Comparison of ENCODE assay signal across 8 mouse cellular contexts in the genomic region with DNA sequence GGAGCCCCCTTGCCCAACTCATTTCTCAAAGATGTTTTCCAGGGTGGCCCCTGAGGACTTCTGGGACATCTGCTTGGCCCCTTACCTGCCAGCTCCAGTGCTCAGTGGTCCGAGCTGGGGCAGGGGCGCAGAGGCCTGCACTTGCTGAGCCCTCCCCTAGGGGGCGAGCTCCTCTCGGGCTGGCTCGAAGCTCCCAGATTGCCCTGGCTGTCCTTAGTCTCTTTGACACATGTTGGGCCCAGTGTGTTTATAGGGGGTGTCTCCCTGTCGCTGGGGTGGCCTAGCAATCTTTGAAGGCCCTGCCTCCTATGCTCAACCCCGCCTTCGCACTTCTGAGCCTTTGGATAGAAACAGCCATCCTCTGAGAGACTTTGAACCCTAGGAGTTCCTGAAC. TPM values are rescaled to one million over a fixed set of nuclear protein-coding genes. Genes with fewer than 3 reads are reported as not detected.
A peak's percentile ranks its signal among the peaks of the same experiment; 100 is the strongest.
DNase-seq lines count a peak whose midpoint lies in the region; ATAC-seq and TF ChIP-seq lines count a peak whose summit lies in the region.

No protein-coding gene starts in this region.

- no peak overlapping the region for H3K4me3 ChIP-seq in forebrain, postnatal 0 days (ENCODE audit: low read depth, low read length)
- H3K4me3 ChIP-seq in intestine, embryonic 14.5 days (ENCODE audit: low read depth, low read length): peak overlapping the region; percentile 56
- peak overlapping the region; percentile 49; the same call in 1 of the 2 replicates for H3K4me3 ChIP-seq in liver, embryonic 15.5 days (replicated peaks)

- peak; percentile 63 to 72 for DNase-seq in layer of hippocampus, postnatal 10 days (ENCODE audit: low spot score in 2 of 2)
- DNase-seq in layer of hippocampus, postnatal 14 days (ENCODE audit: low spot score in 2 of 2): no peak
- DNase-seq in cerebellum, adult 11-12 months: peak; percentile 54
- peak; percentile 70 for DNase-seq in forebrain, postnatal 0 days
- DNase-seq in intestine, embryonic 14.5 days (ENCODE audit: low spot score): peak; percentile 85
- DNase-seq in neural tube, embryonic 10.5 days (ENCODE audit: extremely low spot score, low spot score): peak; percentile 82
- DNase-seq in thymus, postnatal 36 days: peak; percentile 64 to 68

- peaks cover 27% of the 10 kb centered on the region for H3K27me3 ChIP-seq in forebrain, postnatal 0 days (ENCODE audit: insufficient read depth, low read length)
- H3K27me3 ChIP-seq in intestine, embryonic 14.5 days (replicated peaks; ENCODE audit: control insufficient read depth, insufficient read depth, low read length): peaks cover 37% of the 10 kb centered on the region
- peaks cover 91% of the 10 kb centered on the region for H3K27me3 ChIP-seq in liver, embryonic 15.5 days

- peaks cover 8% of the 10 kb centered on the region for H3K4me1 ChIP-seq in forebrain, postnatal 0 days (ENCODE audit: insufficient read depth)
- peaks cover 45% of the 10 kb centered on the region for H3K4me1 ChIP-seq in intestine, embryonic 14.5 days (replicated peaks; ENCODE audit: control insufficient read depth, insufficient read depth, low read length)
- peaks cover 38% of the 10 kb centered on the region for H3K4me1 ChIP-seq in liver, embryonic 15.5 days (replicated peaks)

- no peaks in the 10 kb centered on the region for H3K9me3 ChIP-seq in forebrain, postnatal 0 days (ENCODE audit: low read length)
- H3K9me3 ChIP-seq in intestine, embryonic 14.5 days (ENCODE audit: control insufficient read depth, low read length): no peaks in the 10 kb centered on the region
- no peaks in the 10 kb centered on the region for H3K9me3 ChIP-seq in liver, embryonic 15.5 days (replicated peaks)

- no peak overlapping the region for H3K27ac ChIP-seq in forebrain, postnatal 0 days (ENCODE audit: low read depth, low read length)
- H3K27ac ChIP-seq in intestine, embryonic 14.5 days (ENCODE audit: low read depth): peak overlapping the region; percentile 64
- 0 out of 2 replicates have a peak overlapping the region, but pooled peaks have one; percentile 29 for H3K27ac ChIP-seq in liver, embryonic 15.5 days (replicated peaks)

- peak; percentile 79 for TF ChIP-seq CTCF in forebrain, postnatal 0 days (IDR thresholded peaks at IDR 0.05; ENCODE audit: low read depth)

- H3K36me3 ChIP-seq in forebrain, postnatal 0 days (ENCODE audit: insufficient read depth): no peaks in the 10 kb centered on the region
- no peaks in the 10 kb centered on the region for H3K36me3 ChIP-seq in intestine, embryonic 14.5 days (ENCODE audit: control insufficient read depth, insufficient read depth, low read length)
- no peaks in the 10 kb centered on the region for H3K36me3 ChIP-seq in liver, embryonic 15.5 days (replicated peaks)

- H3K9ac ChIP-seq in forebrain, postnatal 0 days: no peak overlapping the region
- peak overlapping the region; percentile 59; the same call in 1 of the 2 replicates for H3K9ac ChIP-seq in intestine, embryonic 14.5 days (ENCODE audit: low read length)
- H3K9ac ChIP-seq in liver, embryonic 15.5 days: no peak overlapping the region

- peak overlapping the region; percentile 98 for H3K4me2 ChIP-seq in forebrain, postnatal 0 days (ENCODE audit: low read depth)
- H3K4me2 ChIP-seq in intestine, embryonic 14.5 days (ENCODE audit: low read length): peak overlapping the region; percentile 99
- peak overlapping the region; percentile 67 for H3K4me2 ChIP-seq in liver, embryonic 15.5 days

- ATAC-seq in forebrain, postnatal 0 days: 0 out of 2 replicates have a peak, but pooled peaks have one; percentile 19
- ATAC-seq in intestine, embryonic 14.5 days (replicated peaks; ENCODE audit: low FRiP score, low TSS enrichment, low read depth): peak; percentile 61
- peak; percentile 24 for ATAC-seq in liver, embryonic 15.5 days (ENCODE audit: insufficient read depth)

- WGBS in forebrain, postnatal 0 days: 8% methylated on average over 8 of the region's 8 CpGs
- 6% methylated on average over 8 of the region's 8 CpGs for WGBS in intestine, embryonic 14.5 days
- WGBS in liver, embryonic 15.5 days (ENCODE audit: insufficient replicate concordance): 6% methylated on average over 8 of the region's 8 CpGs

RNA-seq across cellular contexts. Expression of a gene that starts 5.6 kb away (rescaled TPM):
- 10 to 100 TPM; 49.2 to 51.2 TPM for total RNA-seq in layer of hippocampus, postnatal 10 days (2021)
- 10 to 100 TPM; 59.1 to 59.4 TPM for total RNA-seq in layer of hippocampus, postnatal 14 days (2021)
- 36.1 and 38.6 TPM in 2 replicates for total RNA-seq in forebrain, postnatal 0 days (2014; rRNA removed)
- 21.7 and 26.1 TPM in 2 replicates for polyA plus RNA-seq in forebrain, postnatal 0 days (2015; fragmentation: Nextera tagmentation; extraction: Ambion mirVana)
- 9.9 and 10.5 TPM in 2 replicates for polyA plus RNA-seq in intestine, embryonic 14.5 days (2014; fragmentation: Nextera tagmentation; extraction: Ambion mirVana)
- polyA plus RNA-seq in liver, embryonic 15.5 days (2015; fragmentation: Nextera tagmentation; extraction: Ambion mirVana): 2.8 and 2.9 TPM in 2 replicates

RNA-seq across cellular contexts. Expression of a gene that starts 50.8 kb away (rescaled TPM):
- total RNA-seq in layer of hippocampus, postnatal 10 days (2021): 10 to 100 TPM; 12.4 to 13.1 TPM
- 10 to 100 TPM; 15.0 to 15.2 TPM for total RNA-seq in layer of hippocampus, postnatal 14 days (2021)
- total RNA-seq in forebrain, postnatal 0 days (2014; rRNA removed): 14.2 and 21.9 TPM in 2 replicates
- polyA plus RNA-seq in forebrain, postnatal 0 days (2015; fragmentation: Nextera tagmentation; extraction: Ambion mirVana): 5.3 and 8.5 TPM in 2 replicates
- polyA plus RNA-seq in intestine, embryonic 14.5 days (2014; fragmentation: Nextera tagmentation; extraction: Ambion mirVana): 7.7 and 11.4 TPM in 2 replicates
- 3.3 and 3.5 TPM in 2 replicates for polyA plus RNA-seq in liver, embryonic 15.5 days (2015; fragmentation: Nextera tagmentation; extraction: Ambion mirVana)

Comparison
In these comparisons a context has a peak if more than half of its experiments do, and no peak if none do; other contexts are left out.
1. DNase-seq: peak in layer of hippocampus, postnatal 10 days (2 of 2), cerebellum, adult 11-12 months (single experiment), forebrain, postnatal 0 days (single experiment), intestine, embryonic 14.5 days (single experiment), neural tube, embryonic 10.5 days (single experiment) and thymus, postnatal 36 days (2 of 2); none in layer of hippocampus, postnatal 14 days (0 of 2).
2. Peak in every context shown above with its lines, with median percentiles within 50 percentile points of each other: ATAC-seq and H3K4me2 ChIP-seq.